In genomic region chr10:68090197-68090535, GRCm38 (mm10) we compare ENCODE assay signal across 8 mouse cellular contexts.
DNase-seq lines count a peak whose midpoint lies in the region; ATAC-seq lines count a peak whose summit lies in the region.

No protein-coding gene starts in this region.

- DNase-seq in right cerebral cortex, postnatal 4 days: peak; percentile 19
- no peak for DNase-seq in right cerebral cortex, postnatal 36 days (ENCODE audit: low spot score in 2 of 2)
- DNase-seq in fibroblast of lung, adult 2 months (ENCODE audit: low read depth): peak; percentile 88
- DNase-seq in kidney, adult 18-20 months: peak; percentile 68
- DNase-seq in ovary, postnatal 14 days (ENCODE audit: low spot score): peak; percentile 57
- no peak for DNase-seq in left cerebral cortex, adult 9 months (ENCODE audit: low spot score in 2 of 2)
- DNase-seq in right cerebral cortex, adult 18-20 months: no peak

- no peak for ATAC-seq in megakaryocyte, adult 5-6 weeks (ENCODE audit: poor library complexity, severe bottlenecking)

Comparison
In these comparisons a context has a peak if more than half of its experiments do, and no peak if none do; other contexts are left out.
1. DNase-seq: peak in right cerebral cortex, postnatal 4 days (single experiment), fibroblast of lung, adult 2 months (single experiment), kidney, adult 18-20 months (single experiment) and ovary, postnatal 14 days (single experiment); none in right cerebral cortex, postnatal 36 days (0 of 2), left cerebral cortex, adult 9 months (0 of 2) and right cerebral cortex, adult 18-20 months (single experiment).